Comparison of ENCODE assay signal across 8 mouse cellular contexts in the genomic region with DNA sequence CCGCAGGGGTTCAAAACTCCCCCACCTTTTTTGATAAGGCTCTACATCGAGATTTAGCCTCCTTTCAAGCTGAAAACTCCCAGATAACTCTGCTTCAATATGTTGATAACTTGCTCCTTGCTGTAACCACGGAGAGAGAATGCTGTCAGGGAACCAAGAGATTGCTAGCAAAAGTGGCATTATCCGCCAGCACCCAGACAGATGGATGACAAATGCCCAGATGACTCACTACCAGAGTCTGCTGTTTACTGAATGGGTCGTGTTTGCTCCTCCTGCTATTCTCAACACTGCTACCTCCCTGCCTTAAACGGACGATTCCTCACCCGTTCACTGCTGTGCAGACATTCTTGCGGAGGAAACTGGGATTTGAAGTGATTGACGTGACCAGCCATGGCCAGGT.
DNase-seq lines count a peak whose midpoint lies in the region.

No protein-coding gene starts in this region.

- peak; percentile 53 for DNase-seq in 3T3-L1 (ENCODE audit: low read depth, low spot score)
- DNase-seq in adrenal gland, adult (ENCODE audit: inconsistent age in 2 of 2, low spot score in 1 of 2), result peak; percentile 6 to 66
- peak; percentile 0 for DNase-seq in adrenal gland, postnatal 10 days
- peak; percentile 54 for DNase-seq in brain, adult 2 months (ENCODE audit: low read depth, low spot score)
- peak; percentile 62 to 78 for DNase-seq in layer of hippocampus, adult 18-20 months (ENCODE audit: low spot score in 2 of 2)
- DNase-seq in layer of hippocampus, adult 9-10 months (ENCODE audit: low spot score), result peak; percentile 18
- DNase-seq in left cerebral cortex, adult 8-10 months (ENCODE audit: low spot score in 2 of 2), result peak; percentile 1 to 33
- peak; percentile 1 to 9 for DNase-seq in right cerebral cortex, adult 2 months (ENCODE audit: low spot score in 2 of 2)

Comparison
In these comparisons a context has a peak if more than half of its experiments do, and no peak if none do; other contexts are left out.
1. Peak in every context shown above with its lines: DNase-seq.
2. DNase-seq: peak in every context shown above with its lines; median percentile 70 in layer of hippocampus, adult 18-20 months; 54 in brain, adult 2 months; 53 in 3T3-L1; 36 in adrenal gland, adult; 18 in layer of hippocampus, adult 9-10 months; 17 in left cerebral cortex, adult 8-10 months; 5 in right cerebral cortex, adult 2 months; 0 in adrenal gland, postnatal 10 days.